Mouse (Mus musculus): ENCODE results near the gene Caskin1. TPM values are rescaled to one million over a fixed set of nuclear protein-coding genes. Genes with fewer than 3 reads are reported as not detected.
A peak's percentile ranks its signal among the peaks of the same experiment; 100 is the strongest.

Caskin1 gene
- total RNA-seq, 2 experiments from 2014 or later, result 0.34 to 0.91 TPM

DNA sequence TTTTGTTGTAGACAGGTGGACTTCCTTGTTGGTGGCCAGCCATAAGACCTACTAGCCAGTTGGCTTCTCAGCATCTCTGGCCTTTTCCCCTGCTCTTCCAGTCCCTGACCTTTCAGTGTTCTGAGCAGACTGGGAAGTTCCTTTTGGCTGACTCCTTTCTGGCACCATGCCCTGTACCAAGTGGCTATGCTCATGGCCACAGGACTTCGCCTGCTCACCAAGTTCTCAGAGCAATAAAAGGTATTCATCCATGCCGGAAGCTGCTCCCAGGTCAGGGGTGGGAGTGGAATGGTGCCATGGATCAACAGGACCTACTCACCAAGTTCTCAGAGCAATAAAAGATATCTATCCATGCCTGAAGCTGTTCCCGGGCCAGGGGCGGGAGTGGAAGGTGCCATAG, 15.9 kb upstream of the Caskin1 start:
- DNase-seq, result peak; percentile 63

DNA sequence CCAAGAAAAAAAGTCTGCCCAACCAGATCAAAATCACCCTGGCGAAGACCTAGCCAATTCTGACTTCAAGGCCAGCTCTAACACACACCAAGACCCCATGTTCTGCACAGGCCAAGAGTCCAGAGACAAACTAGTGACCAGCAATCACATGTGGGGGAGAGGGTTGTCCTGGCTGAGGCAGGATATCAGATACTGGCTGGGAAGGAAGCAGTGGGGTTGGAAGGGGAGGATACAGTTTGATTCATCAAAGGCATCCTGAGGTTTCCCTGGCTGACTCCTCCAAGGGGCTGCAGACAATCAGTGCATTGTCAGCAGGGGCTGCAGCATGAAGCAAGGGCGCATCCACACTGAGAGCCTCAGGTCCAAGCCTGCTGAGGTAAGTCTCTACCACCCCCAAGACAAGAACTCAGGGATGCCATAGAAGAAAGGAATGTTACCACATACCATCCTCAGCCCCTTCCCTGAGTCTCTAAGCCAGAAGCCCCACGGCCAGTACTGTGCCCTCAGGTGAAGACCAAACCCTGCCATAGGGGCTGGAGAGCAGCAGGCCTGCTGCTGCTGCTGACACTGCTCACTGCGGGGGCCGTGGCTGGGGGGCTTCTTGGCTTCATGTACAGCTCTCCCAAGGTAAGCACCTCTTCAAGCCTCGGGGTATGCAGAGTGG, 14.7 kb upstream of the Caskin1 start, which contains the start of gene Bricd5:
Bricd5 (plus strand) TSS at position 273 of the 664 bp plus-strand sequence.
- no peak for DNase-seq

DNA sequence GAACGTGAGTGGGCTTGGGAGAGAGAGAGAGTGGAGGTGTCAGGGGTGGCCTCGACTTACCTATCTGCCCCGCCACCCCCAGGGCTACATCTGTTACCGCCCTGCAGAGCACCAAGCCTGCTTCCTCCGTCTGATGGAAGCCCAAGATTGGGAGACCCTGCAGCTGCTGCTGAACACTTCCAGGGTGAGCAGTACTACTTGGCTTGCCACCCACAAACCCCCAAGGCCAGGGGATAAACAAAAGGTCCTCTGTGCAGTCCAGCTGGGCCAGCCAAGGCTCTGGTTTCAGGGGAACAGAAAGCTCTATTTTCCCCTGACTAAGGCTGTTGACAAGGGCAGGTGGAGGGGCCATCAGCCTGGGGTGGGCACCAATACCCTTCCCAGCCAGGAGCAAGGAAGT, 13.8 kb upstream of the Caskin1 start:
- DNase-seq, result no peak

DNA sequence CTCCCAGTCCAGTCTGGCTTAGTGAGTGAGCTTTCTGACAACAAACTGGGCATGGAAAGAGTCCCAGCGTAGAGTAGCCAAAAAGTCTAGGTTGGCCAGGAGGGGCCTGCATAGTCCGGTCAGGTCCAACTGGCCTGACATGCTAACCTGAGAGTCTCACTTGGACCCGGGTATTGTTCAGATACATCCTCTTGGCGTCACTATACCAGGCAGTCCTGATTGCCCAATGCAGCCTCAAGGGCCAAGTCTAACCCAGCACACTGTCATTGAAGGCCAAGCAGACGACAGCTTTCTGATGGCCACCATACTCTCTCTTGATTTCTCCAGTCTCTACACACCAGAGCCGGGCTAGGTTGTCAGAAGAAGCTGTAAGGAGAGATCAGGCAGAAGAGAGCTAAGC, 12.8 kb upstream of the Caskin1 start:
- DNase-seq, result no peak

DNA sequence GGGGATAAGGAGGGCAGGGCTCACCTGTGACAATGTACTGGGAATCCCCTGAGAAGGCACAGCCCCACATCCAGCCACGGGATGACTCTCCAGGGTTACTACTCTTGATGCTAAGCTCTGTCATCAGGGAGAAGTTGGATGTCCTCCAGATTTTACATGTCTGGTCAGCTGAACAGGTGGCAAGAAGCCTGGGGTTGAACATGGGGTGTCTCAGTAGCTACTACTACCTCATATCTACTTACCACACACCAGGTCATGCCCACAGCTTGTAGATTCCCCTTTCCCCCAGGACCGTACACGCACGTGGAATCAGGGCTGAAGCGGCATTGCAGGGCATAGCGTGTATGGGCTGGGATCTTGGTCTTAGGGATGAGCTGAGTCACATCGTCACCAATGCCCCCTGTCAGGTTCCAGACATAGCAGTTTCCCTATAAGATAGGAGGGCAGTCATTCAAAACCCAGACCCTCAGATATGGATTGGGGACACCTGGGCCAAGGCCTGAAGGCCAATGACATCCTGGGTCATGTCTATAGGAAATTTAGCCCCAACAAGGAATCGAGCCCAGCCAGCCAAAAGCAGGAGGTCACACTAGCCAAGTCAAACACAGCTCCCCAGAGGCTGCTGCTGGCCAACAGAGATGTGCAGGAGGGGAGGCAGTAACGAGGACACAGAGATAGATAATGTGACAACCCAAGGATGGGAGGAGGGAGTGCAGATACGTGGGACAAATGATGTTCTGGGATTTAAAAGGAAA, 12.2 kb upstream of the Caskin1 start:
- DNase-seq, result no peak

DNA sequence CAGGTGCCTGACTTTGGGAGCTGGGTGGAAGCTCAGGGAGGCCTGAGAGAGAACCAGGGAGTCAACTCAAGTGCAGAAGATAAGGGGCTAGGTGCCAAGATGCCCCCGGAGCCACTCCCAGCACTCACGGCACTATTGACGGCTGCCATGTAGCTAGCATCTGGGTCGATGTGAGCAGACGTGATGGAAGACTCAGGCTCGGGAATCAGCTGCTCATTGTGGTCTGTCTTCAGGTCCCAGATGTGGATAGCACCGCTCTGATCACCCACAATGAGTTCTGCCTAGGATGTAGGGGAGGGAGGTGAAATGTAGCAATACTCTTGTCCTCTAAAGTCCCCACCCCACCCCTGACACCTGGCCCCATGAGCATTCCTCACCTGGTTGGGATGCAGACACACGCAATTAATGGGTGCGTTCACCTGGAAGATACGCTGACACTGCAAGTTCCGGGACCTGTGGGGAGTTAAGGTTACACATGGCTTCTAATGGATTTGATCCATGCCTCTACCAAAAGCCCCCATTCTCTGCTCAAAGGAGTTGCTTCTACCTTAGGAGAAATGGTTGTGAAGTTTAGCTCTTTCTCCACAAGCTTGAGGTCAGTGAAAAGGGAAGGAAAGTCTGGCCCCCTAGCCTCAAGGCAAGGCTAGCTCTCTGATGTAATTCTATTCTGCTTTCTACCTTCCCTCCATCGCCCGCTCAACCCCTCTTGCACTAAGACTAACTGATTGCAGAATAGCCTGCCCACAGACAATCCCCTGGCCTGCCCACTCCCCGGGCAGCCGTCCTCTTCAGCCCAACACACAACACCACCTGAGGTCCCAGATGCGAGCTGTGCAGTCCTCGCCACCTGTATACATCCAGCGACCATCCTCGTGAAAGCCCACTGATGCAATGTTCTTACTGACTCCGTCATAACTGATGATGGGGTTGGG, 11.1 kb upstream of the Caskin1 start:
- no peak for DNase-seq

DNA sequence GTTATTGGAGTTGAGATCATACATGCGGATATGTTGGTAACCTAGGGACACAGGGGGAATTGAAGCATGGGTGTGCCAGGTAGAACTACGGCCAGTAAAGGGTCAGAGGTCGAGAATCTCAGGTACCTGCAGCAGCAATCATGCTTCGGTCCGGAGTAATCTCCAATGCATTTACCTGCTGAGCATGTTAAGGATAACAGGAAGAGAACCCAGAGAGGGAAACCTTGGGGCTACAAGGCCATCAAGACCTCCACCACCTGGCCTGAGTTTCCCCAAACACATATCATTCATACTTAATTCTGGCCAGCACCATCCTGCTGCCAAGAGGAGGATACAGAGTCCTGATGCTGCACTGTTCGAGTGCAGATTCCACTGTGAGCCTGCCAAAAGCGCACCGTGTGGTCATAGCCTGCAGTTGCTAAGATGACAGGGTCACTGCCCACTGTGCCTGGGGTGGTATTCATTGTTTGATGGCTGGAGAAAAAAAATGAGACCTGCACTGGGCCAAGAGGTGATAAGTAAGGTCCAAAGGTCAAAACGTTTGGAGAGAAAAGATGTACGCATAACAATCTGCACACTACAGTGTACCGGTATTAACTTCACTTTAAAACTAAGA, 10.3 kb upstream of the Caskin1 start:
- DNase-seq, result no peak

DNA sequence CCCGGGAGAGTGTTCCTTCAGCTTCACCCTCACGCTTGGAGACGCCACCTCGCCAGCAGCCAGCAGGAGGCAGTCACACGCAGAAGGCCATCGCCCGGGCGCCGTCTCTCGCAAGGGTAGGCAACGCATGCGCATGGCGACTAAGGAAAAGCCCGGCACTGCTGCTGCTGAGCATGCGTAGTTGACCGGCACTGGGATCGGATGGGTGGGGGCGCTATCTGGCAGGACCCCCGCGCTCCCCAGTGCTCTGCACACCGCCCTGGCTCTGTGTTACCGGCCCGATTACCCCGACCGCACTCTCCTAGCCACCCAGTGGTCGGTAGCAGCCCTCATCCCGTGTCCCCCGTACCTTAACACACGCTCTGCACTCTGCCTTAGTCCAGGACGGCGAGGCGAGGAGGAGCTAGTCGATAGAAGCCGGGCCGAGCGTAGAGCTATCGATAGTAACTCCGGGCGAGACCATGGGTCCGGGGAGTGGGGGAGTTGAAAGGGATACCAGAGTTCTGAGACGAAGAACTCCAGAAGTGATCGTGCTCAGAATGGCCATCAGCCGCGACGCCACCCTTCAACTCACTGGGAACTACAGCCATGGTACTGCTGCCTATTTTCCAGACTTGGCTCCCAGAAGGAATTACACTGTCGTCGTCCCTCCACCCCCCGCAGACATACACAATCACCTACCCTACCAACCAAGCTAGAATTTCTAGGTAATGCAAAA, 9.6 kb upstream of the Caskin1 start, which contains the start of gene Mlst8:
Mlst8 (minus strand) TSS at position 416 of the 718 bp plus-strand sequence.
- DNase-seq, result peak; percentile 99

DNA sequence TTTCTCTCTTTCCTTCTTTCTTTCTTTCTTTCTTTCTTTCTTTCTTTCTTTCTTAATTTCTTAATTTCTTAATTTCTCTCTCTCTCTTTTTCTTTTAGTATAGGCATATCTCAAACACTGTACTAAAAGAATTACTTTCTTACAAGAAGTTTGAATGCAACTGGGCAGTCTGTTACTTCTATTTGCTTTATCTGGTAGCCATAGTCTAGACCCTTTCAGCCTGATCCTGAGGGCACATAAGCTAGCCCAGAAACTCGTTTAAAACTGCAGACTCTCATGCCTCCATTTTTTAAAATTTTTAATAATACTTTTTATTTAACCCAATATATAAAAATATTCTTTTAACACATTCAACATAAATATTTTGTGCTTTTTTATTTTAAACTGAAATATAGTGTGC, 9.0 kb upstream of the Caskin1 start:
- no peak for DNase-seq

DNA sequence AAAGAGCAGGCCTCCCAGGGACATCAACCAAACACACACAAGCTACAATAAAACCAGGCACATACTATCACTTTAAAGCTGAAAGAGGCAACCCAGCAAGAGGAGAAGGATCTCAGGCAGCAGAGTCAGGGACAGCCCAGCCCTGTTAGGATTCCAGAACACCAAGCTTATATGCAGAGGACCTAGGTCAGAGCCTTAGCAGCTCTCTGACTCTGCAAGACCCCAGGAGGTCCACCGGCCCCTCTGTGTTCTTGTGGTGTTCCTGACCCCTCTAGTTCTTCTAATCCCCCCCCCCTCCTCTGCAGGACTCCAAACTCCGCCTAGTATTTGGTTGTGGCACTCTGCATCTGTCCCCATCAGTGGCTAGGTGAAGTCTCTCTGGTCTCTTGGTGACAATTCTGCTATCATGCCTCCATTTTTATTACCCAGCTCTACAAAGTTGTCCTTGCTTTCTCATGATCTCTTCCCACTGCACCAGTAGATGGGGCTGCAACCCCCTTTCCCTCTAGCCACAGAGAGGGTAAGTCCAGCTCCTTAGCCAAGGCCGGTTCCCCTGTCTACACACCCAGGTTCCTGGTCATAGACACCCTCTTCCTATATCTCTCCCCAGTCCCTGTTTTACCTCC, 8.1 kb upstream of the Caskin1 start:
- DNase-seq, result no peak

DNA sequence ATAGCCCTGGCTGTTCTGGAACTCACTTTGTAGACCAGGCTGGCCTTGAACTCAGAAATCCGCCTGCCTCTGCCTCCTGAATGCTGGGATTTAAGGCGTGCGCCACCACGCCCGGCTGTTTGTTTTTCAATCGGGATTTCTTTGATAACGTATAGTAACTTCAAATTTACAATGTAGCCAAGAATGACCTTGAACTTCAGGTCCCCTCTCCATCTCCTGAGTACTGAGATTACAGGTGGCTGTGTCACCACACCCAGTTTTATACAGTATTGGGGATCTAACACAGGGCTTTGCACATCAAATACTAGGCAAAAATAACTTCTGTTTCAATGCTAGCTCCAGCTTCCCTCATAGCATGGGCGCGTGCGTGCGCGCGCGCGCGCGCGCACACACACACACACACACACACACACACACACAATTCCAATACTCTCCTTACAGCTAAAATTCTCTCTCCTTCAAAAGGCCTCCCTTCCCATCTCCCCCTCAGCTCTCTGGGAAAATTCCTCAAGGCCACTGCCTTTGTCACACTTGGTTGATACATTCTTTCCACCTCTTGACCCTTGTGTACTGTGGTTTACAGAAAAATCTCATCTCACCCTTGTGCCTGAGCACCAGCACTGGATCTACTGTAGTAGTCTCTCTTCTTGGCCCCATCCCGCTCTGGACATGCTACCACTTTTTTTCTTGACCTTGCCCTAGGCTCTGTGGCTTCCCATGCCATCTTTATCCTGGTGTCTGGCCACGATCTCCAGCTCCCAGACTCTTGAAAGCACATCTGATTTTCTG, 7.2 kb upstream of the Caskin1 start:
- no peak for DNase-seq

DNA sequence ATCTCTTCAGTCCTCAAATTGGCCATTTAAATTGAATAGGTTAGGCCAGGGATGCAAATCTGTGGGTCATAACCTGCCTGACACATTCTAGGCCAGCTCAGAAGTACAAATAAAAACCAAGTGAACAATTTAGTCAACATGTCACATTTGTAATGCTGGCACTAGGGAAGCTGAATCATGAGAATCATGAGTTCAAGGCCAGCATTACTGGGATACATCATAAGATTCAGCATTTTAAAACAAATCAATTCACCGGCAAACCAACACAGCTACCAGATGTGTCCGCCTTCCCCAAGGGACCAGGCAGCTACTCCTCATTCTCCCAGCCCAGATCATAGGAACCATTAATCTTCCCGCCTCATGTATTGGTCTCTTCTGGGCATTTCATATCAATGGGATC, 4.9 kb upstream of the Caskin1 start:
- no peak for DNase-seq

DNA sequence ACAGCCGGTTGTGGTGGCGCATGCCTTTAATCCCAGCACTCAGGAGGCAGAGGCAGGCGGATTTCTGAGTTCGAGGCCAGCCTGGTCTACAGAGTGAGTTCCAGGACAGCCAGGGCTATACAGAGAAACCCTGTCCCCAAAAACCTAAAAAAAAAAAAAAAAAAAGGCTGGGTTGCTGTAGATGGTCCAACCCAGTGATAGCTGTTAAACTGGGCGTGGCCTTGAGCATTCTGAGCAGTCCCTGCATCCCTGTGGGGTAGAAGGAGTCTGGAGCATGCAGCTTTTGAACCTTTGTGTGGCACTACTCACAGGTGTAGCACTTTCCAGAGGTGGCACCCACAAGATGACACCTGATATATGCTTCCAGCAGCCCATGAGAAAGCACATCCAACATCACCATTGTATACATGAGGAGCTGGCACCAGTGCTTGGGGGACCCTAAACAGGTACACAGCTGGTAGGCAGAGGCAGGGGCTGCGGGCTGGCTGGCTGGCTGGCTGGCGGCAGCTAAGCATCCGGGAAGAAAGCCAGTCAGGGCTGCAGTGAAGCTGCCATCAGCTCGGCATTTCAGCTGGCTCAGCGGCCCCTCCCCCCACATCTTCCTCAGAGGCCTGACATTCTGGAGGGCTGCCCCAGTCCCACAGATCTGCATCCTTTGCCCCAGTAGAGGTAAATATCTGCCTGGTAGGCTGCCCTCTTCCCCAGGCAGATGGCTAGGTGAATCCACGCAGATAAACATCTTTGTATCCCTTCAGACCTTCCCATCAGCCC, 3.1 kb upstream of the Caskin1 start:
- DNase-seq, result peak; percentile 49

DNA sequence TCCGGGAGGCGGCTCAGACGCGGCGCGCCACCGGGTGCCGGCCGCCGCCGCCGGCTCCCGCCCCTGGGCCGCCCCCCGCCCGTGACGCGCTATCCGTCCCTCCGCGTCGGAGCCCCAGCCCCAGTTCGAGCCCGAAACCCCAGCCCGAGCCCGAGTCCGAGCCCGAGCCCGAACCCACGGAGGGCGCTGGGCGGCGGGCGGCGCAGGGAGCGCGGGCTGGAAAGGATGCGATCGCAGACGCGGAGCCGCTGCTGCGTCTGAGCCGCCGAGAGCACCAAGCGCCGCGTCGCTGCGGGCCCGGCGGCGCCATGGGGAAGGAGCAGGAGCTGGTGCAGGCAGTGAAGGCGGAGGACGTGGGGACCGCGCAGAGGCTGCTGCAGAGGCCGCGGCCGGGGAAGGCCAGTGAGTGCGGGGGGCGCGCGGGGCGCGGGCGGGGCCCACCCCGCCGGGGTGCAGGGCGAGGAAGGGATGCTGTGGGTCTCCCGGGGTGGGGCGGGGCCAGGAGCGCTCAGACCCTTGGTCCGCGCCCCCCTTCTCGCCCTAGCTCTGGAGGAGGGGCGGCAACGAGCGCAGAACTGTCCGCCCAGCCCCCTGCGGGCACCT, 362 bp downstream of the Caskin1 start:
- peak; percentile 38 for DNase-seq

DNA sequence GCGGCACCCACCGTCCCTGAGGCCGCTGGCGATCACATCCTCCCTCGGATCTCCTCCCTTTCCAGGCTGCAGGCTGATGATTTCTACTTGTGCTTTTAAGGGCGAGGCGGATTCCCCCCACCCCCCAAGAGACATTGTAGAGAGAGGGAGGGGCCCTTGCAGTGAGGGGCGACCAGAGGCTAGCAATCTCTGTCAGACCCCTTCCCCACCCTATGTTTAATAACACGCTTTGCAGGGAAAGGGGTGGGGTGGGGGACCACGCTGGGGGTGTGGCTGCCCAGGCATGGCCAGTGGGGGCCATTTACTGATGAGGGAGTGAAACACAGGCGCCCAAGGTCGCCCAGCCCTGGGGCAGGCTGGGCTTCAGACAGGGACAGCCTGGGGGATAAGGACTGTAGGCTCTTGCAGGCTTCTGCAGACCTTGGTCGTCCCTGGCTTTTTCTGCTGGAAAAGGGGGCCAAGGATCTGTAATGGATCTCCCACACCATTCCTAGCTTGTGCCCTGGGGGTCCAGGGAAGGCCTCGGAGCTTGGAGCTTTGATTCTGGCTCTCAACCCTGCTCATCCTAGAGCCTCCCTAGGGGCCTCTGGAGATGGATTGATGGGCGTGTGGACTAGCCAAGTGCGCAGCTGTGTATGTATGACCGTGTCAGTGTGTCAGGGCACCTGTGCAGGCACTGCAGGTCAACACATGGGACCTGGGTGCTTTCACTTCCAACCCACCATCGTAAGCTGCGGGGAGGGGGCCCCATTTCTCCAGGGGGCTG, 1.0 kb downstream of the Caskin1 start:
- no peak for DNase-seq

DNA sequence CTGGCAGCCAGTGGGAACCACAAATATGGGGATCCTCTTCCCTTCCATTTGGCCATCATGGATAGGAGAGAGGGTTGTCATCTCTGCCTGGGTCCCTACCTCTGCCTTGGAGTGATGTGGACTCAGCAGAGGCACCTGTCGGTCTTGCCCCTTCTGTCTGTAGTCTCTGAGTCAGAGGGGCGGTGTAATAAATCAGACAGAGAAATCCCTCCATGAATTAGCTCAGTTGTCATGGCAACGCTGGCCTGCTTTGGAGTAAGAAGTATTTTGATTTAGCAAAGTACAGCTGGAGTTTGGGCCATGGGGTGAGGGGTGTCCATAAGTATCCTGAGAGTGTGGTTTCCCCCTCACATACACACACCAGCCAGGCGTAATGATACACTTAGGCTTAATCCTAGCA, 2.0 kb downstream of the Caskin1 start:
- DNase-seq, result no peak

DNA sequence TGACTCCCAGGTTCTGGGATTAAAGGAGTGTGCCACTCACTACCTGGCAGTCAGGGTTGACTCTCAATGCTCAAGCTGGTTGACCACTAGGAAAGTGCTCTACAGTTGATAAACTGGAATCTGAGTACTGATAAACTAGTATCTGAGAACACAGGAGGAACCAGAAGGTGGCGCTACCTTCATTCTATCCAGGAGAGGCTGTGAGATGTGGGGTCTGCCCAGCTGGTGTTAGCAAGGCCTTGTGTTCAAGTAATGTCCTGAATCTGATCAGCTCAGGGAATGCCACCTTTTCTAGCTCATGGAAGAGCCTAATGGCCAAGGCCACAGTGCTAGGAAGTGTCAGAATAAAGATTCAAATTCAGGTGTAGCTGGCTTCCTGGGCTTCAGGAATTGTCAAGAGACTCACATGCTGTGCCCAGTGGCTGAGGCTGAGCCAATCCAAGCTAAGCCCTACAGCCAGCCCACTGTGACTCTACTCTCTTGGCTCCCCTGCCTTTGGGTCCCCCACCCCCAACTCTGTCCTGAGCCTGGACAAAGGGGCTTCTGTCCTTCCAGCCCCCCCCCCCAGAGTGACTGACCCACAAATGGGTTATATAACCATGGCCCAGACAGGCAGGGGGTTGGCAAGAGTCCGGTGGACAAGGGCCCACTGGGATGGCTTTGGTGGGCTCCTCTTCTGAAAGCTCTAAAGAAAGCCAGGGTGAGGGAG, 6.4 kb downstream of the Caskin1 start:
- peak; percentile 74 for DNase-seq

DNA sequence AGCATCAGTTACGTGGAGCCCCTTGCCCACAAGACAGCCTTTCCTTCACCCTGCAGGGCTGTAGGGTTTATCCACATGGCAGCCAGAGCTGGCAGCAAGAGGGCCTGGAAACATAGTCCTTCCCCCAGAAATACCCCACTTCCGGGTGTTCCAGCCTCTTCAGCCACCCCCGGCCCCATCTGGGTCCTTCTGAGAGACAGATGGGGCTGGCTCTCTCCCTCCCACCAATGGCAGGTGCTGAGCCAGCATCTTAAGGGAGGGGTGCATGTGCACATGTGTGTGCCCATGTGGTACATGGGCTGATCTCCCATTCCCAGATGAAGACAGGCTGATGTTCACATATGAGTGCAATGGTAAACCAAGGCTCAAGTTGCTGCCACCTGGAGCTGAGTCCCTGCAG, 7.0 kb downstream of the Caskin1 start:
- DNase-seq, result no peak

Measured in heart, postnatal 4 days (tissue).